Mouse (Mus musculus): ENCODE data around the gene Ppm1h.

DNA sequence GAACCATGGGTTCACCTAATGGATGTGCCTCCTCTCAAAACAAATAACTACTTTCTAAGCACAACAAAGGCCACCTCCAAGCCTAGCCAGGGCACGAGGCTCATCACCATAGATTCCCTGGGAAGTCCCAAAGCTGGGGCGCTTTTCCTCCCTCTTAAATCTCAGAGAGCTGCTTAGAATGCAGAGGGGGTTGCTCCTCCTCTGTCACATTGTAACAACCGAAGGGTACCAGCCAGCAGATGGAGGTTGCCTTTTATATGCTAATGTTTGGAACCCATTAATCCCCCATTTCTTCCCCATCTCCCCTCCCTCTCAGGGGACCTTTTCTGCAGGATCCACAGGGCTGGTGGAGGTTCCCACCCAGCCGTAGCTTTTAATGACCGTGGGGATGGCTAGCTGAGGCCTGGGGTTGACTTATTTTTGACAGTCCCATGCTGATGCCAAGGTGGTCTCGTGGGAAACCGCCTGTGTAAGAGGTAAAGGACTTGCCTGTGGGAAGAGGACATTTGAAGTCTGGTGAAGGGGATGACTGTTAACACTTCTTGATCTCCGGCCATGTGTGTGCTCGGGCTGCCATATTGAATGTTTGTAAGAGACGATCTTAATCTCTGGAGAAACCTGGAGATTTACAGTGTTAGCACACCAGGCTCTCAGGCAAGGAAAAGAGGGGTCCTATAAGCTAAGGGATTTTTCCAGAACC is 253.4 kb downstream of the Ppm1h start:
- TF ChIP-seq POLR2A (IDR thresholded peaks at IDR 0.05; ENCODE audit: borderline replicate concordance, control insufficient read depth, low read depth, low read length) (no peak), CTCF (IDR thresholded peaks at IDR 0.05; ENCODE audit: control insufficient read depth, insufficient read depth, low read length) (no peak)

Data from bone marrow, adult 2 months (tissue).